Mouse (Mus musculus): ENCODE data around the gene Lgr4. TPM values are rescaled to one million over a fixed set of nuclear protein-coding genes. Genes with fewer than 3 reads are reported as not detected.

Gene Lgr4
- total and polyA plus RNA-seq, 3 experiments = 4.3 to 4.5 TPM; not detected in 1

DNA sequence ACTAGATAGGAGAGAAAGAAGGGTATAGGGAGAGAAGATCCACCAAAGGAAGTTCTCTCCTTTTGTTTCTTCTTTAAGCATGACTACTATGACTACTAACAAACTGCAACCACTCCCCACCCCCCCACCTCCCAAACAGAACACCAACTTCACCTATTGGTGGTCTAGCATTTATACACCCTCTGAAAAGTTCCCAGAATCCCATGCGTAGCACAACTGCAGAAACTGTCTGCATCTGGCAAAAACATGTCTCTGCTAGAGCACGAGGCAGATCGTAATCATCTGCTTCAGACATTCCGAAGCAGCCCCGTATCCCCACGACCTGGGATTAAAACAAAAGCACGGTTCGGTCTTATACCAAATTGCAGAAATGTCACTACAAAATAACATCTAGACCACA, 5.2 kb upstream of the Lgr4 start:
- Histone ChIP-seq H3K4me3 (ENCODE audit: control insufficient read depth in 1 of 2, insufficient read depth in 1 of 2, low read depth in 2 of 2, low read length in 2 of 2) (no peak overlapping the region), H3K9ac (ENCODE audit: control insufficient read depth, low read depth, low read length, poor library complexity, severe bottlenecking) (no peak overlapping the region), H3K79me2 (ENCODE audit: control insufficient read depth, insufficient read depth, low read length, poor library complexity) (no peaks in the 10 kb centered on the region), H3K9me3 (replicated peaks; ENCODE audit: insufficient read depth, low read length) (no peaks in the 10 kb centered on the region), H3K27me3 (ENCODE audit: control insufficient read depth in 1 of 2, insufficient read depth in 2 of 2, low read length in 2 of 2) (no peaks in the 10 kb centered on the region), H3K36me3 (ENCODE audit: control insufficient read depth in 1 of 2, insufficient read depth in 2 of 2, low read length in 2 of 2) (no peaks in the 10 kb centered on the region), H3K4me1 (ENCODE audit: control insufficient read depth in 1 of 2, insufficient read depth in 2 of 2, low read length in 2 of 2) (no peaks in the 10 kb centered on the region), H3K27ac (ENCODE audit: control insufficient read depth, low read depth, low read length) (no peak overlapping the region)
- DNase-seq (ENCODE audit: low read depth, low spot score) = no peak
- TF ChIP-seq JUND (IDR thresholded peaks at IDR 0.05; ENCODE audit: low read depth, low read length) (no peak), RAD21 (IDR thresholded peaks at IDR 0.05; ENCODE audit: low read depth, low read length) (no peak), ZKSCAN1 (IDR thresholded peaks at IDR 0.05; ENCODE audit: low read depth, low read length) (no peak), TBP (IDR thresholded peaks at IDR 0.05; ENCODE audit: low read depth, low read length) (no peak), MEF2A (IDR thresholded peaks at IDR 0.05; ENCODE audit: extremely low read depth, insufficient replicate concordance, low read depth, low read length, poor library complexity, severe bottlenecking) (no peak), POLR2A (IDR thresholded peaks at IDR 0.05; ENCODE audit: control insufficient read depth in 1 of 2, insufficient read depth in 1 of 2, low read depth in 1 of 2, low read length in 2 of 2, poor library complexity in 1 of 2) (no peak), GATA1 (IDR thresholded peaks at IDR 0.05; ENCODE audit: low read depth, low read length) (no peak), MAX (IDR thresholded peaks at IDR 0.05; ENCODE audit: low read length) (no peak), SMC3 (IDR thresholded peaks at IDR 0.05; ENCODE audit: low read depth, low read length) (no peak), MXI1 (IDR thresholded peaks at IDR 0.05; ENCODE audit: low read depth, low read length) (no peak), ETS1 (IDR thresholded peaks at IDR 0.05; ENCODE audit: low read depth, low read length) (no peak), CTCF (IDR thresholded peaks at IDR 0.05 in 2 of 3, conservative IDR thresholded peaks at IDR 0.05 in 1 of 3; ENCODE audit: control insufficient read depth in 1 of 3, insufficient read depth in 1 of 3, low read depth in 2 of 3, low read length in 3 of 3, poor library complexity in 1 of 3, severe bottlenecking in 1 of 3) (no peak), TAL1 (IDR thresholded peaks at IDR 0.05; ENCODE audit: low read length) (no peak), USF2 (IDR thresholded peaks at IDR 0.05; ENCODE audit: borderline replicate concordance in 1 of 2, insufficient read depth in 1 of 2, low read depth in 1 of 2, low read length in 2 of 2) (no peak), GABPA (IDR thresholded peaks at IDR 0.05; ENCODE audit: low read depth, low read length) (no peak), SIN3A (IDR thresholded peaks at IDR 0.05; ENCODE audit: low read length) (no peak), UBTF (IDR thresholded peaks at IDR 0.05; ENCODE audit: borderline replicate concordance, insufficient read depth, low read depth, low read length) (no peak), NELFE (IDR thresholded peaks at IDR 0.05; ENCODE audit: low read depth, low read length) (no peak), POLR2AphosphoS5 (IDR thresholded peaks at IDR 0.05; ENCODE audit: borderline replicate concordance, low read depth, low read length) (no peak)

- TF ChIP-seq BHLHE40 (IDR thresholded peaks at IDR 0.05; ENCODE audit: borderline replicate concordance, low read depth, low read length) = no peak
- TF ChIP-seq POLR2AphosphoS5 (IDR thresholded peaks at IDR 0.05; ENCODE audit: borderline replicate concordance, low read depth, low read length) = no peak
- TF ChIP-seq NRF1 (IDR thresholded peaks at IDR 0.05; ENCODE audit: insufficient read depth, low read depth, low read length, poor library complexity, severe bottlenecking) = no peak
- no peak for TF ChIP-seq MAX (IDR thresholded peaks at IDR 0.05; ENCODE audit: low read length)
- TF ChIP-seq ZC3H11A (IDR thresholded peaks at IDR 0.05; ENCODE audit: low read depth, low read length) = no peak
- TF ChIP-seq RCOR1 (IDR thresholded peaks at IDR 0.05; ENCODE audit: low read depth, low read length) = no peak
- no peak for TF ChIP-seq TCF12 (IDR thresholded peaks at IDR 0.05; ENCODE audit: low read depth, low read length)
- no peak for TF ChIP-seq MYC (IDR thresholded peaks at IDR 0.05; ENCODE audit: low read depth, low read length)
- no peak for TF ChIP-seq ZKSCAN1 (IDR thresholded peaks at IDR 0.05; ENCODE audit: low read depth, low read length)
- TF ChIP-seq EP300 (IDR thresholded peaks at IDR 0.05; ENCODE audit: low read depth in 1 of 2, low read length in 2 of 2) = no peak
- no peak for TF ChIP-seq MXI1 (IDR thresholded peaks at IDR 0.05; ENCODE audit: low read depth, low read length)
- no peak for TF ChIP-seq MAZ (IDR thresholded peaks at IDR 0.05; ENCODE audit: low read depth, low read length)
- no peak for TF ChIP-seq TBP (IDR thresholded peaks at IDR 0.05; ENCODE audit: low read depth, low read length)
- no peak overlapping the region for H3K9ac ChIP-seq (ENCODE audit: control insufficient read depth, low read depth, low read length, poor library complexity, severe bottlenecking)
Measured at GRCm38 (mm10) chr2:109912766-109913165, 4.7 kb upstream of the Lgr4 start.

More at GRCm38 (mm10) chr2:109912766-109913165, 4.7 kb upstream of the Lgr4 start:
- Histone ChIP-seq H3K79me2 (ENCODE audit: control insufficient read depth, insufficient read depth, low read length, poor library complexity) (peaks cover 2% of the 10 kb centered on the region; the same call in 1 of the 2 replicates), H3K36me3 (ENCODE audit: control insufficient read depth in 1 of 2, insufficient read depth in 2 of 2, low read length in 2 of 2) (no peaks in the 10 kb centered on the region), H3K27ac (ENCODE audit: control insufficient read depth, low read depth, low read length) (no peak overlapping the region), H3K9me3 (replicated peaks; ENCODE audit: insufficient read depth, low read length) (no peaks in the 10 kb centered on the region), H3K27me3 (ENCODE audit: control insufficient read depth in 1 of 2, insufficient read depth in 2 of 2, low read length in 2 of 2) (no peaks in the 10 kb centered on the region), H3K4me3 (ENCODE audit: control insufficient read depth in 1 of 2, insufficient read depth in 1 of 2, low read depth in 2 of 2, low read length in 2 of 2) (no peak overlapping the region), H3K4me1 (ENCODE audit: control insufficient read depth in 1 of 2, insufficient read depth in 2 of 2, low read length in 2 of 2) (no peaks in the 10 kb centered on the region)
- DNase-seq (ENCODE audit: low read depth, low spot score) = no peak

Data from MEL (cell line).